Mouse (Mus musculus) frontal cortex, adult 2 months (tissue): ENCODE results near the gene B3gat3. TPM values are rescaled to one million over a fixed set of nuclear protein-coding genes. Genes with fewer than 3 reads are reported as not detected.
A peak's percentile ranks its signal among the peaks of the same experiment; 100 is the strongest.
"Not testable (repeated sequence)": the region's sequence is repeated elsewhere in the genome, so short reads cannot be mapped to it uniquely, and the experiment has no call there.

Source experiments
- DNase-seq, 2 experiments: peaks; one replicate each; pipeline ENCODE4 v3.0.0; 2022; ENCODE audit warnings: low spot score in 1 of 2; ENCODE audit errors: extremely low spot score in 1 of 2
- polyA plus RNA-seq: library from polyadenylated mRNA; depleted of rRNA; stranded (reverse); fragments of >200 nt; gene quantifications from 2 replicates; pipeline ENCODE4 v1.2.3, GENCODE M21; 2012; rRNA removed

The B3gat3 gene
- polyA plus RNA-seq = 190 and 210 TPM in 2 replicates

- DNase-seq = peak; percentile 91 to 95
Measured at GRCm38 (mm10) chr19:8920073-8920736, at the start of gene B3gat3. Gene B3gat3, plus strand, starts transcription at chr19:8920374.

DNA sequence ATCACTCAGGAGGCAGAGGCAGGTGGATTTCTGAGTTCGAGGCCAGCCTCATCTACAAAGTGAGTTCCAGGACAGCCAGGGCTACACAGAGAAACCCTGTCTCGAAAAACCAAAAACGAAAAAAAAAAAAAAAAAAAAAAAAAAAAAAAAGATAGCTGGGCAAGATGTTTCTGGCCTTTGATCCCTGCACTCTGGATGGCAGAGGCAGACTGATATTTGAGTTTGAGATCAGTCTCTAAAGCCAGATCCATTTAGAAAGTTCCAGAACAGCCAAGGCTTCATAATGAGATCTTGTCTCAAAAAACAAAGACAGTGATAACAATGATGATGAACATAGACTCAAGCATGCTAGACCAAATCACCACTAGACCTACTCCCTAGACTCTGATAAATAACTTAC lies 49.8 kb upstream of the B3gat3 start:
- not testable (repeated sequence) for DNase-seq

GRCm38 (mm10) chr19:8870838-8871237 lies 49.3 kb upstream of the B3gat3 start:
- no peak for DNase-seq

DNA sequence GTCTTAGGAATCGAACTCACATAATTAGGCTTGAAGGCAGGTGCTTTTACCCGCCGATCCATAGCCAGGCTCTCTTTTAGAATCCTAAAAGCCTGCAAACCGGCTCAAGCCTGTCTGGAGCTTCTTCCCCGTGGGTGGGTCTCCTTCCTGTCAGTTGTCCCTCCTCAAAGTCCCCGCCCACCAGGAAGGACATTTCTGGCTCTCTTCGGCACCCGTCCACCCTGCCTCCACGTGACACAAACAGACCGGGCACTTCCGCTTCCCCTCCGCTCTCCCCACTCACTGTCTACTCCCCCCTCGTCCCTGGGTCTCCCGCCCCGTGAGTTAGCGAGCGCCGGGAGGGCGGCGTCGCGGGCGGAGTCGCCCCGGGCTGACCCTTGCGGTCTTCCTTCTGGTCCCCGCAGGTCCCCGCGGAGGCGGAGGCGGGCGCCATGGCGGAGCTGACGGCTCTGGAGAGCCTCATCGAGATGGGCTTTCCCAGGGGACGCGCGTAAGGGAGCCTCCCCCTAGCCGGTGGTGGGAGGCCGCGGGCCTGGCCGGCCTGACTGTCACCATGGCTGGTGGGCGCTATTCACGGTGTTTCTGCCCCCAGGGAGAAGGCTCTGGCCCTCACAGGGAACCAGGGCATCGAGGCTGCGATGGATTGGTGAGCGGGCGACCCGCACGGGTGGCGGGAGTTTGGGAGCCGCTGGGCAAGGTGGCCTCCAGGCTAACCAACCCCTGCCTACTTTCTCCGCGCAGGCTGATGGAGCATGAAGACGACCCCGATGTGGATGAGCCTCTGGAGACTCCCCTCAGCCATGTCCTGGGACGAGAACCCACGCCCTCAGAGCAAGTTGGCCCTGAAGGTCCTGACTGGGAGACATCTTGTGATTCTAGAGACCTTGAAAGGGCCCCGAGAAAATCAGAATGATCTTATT lies 48.6 kb upstream of the B3gat3 start, which contains the start of gene Ubxn1:
Ubxn1 (plus strand) TSS at position 230 of the 920 bp plus-strand sequence.
- peak; percentile 97 to 99 for DNase-seq

GRCm38 (mm10) chr19:8872266-8872840 lies 47.8 kb upstream of the B3gat3 start:
- DNase-seq = no peak

- no peak for DNase-seq
Measured at GRCm38 (mm10) chr19:8875031-8875430, 45.1 kb upstream of the B3gat3 start.

DNA sequence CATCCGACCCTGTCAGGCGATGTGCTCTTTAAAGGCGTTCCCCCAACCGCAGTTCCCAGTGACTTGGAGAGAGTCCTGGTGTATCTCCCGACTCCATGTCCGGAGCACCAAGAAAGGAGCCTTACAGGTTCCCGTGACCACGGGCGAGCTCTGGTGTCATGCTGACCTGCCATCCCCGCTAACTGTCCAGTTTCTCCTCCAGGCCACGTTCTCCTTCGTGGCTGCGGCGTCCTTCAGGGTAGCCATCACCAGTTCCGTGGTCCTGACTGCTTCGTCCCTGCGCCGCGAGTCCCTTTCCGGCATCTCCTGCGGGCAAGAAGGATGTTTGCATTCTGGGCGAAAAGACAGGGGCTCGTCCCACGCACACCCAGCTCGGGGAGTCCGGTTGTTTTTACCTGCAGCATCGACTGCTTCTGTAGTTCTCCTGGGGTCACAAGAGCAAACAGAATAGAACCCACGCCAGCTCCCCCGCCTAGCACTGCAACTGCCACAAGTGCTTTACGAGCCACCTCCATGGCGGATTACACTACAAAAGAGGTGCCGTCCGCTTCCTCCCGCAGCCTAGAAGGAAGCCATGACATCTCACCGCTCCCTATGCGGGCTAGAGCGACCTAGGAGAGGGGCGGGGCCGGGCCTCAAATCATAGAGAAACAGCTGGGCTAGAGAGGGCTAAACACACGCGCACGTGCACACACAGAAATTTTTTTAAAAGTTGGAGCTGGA lies 39.7 kb upstream of the B3gat3 start, which contains the start of gene Uqcc3:
Uqcc3 (minus strand) TSS at position 613 of the 723 bp plus-strand sequence.
- DNase-seq = peak; percentile 88 to 93

GRCm38 (mm10) chr19:8881034-8881392 lies 39.2 kb upstream of the B3gat3 start:
- no peak for DNase-seq

- no peak for DNase-seq
Measured at GRCm38 (mm10) chr19:8883616-8884015, 36.6 kb upstream of the B3gat3 start, which contains the start of the genes Lbhd1 and Gm49403. Gene Lbhd1, plus strand, starts transcription at chr19:8883732. Gene Gm49403, plus strand, starts transcription at chr19:8883930.

DNA sequence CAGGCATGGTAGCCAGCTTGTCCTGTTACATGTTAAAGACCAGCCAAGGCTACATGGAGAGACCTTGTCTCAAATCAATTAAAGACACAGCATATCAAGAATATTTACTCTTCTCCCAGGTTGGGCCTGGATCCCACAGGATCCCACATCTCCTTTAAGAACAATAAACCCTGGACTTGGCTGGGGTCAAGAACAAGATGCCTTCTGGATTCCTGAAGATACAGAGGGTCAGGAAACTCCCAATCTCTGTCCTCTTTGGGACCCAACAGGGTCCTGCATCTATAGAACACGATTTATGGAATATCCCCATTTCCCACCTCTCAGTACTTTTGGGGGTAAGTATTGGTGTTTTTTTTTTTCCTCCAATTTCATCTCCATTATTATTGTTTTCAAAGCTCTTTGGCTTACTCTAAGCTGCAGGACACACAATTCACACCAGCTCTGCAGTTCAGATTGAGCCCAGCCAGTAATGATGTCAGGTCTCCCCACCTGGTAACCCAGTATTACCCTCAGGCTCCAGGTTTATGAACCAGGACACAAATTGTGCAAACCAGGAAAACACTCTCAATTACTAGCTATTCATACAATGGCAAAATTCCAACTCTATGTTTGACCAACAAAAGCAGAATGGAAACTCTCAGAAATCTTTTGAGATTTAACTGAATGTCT lies 33.1 kb upstream of the B3gat3 start:
- no peak for DNase-seq

DNA sequence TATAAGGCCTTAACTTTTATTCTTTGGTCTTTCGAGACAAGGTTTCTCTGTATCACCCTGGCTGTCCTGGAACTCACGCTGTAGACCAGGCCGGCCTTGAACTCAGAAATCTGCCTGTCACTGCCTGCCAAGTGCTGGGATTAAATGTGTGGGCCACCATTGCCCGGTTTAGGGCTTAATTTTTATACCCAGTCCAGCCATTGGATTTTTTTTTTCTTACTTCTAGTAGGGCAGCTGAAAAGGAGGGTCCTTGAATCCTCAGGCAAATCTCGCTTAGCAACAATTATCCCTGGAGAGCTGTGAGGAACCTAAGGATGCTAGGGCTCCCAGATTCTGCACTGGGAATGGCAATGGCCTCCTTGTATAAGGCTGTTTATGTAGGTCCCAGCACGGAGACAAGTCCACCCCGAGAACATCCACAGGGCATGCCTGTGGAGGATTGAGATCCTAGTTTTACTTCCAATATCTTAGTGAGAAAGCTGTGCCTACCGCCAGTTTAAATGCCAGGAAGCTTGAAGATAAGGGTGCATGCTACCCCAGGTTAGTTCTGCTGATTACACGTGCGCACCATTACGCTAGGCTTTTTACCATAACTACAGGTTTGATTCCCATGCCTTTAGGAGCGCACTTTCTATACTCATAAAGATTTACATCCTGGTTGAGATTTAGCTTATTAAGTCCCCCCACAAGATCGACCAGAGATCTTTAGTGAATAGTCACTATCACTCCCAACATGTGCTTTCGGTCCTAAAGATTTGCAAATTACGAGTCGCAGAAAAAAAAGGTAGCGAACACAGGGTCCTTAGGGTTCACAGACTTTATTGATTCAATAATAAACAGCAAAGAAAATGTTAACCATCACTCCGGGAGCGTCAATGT lies 32.4 kb upstream of the B3gat3 start:
- no peak for DNase-seq

GRCm38 (mm10) chr19:8888511-8889385 lies 31.4 kb upstream of the B3gat3 start, which contains the start of the genes 1810009A15Rik and Gm49416:
Gene 1810009A15Rik, plus strand, starts transcription at chr19:8888853.
Gene Gm49416, plus strand, starts transcription at chr19:8888926.
- DNase-seq = peak; percentile 88 to 96

GRCm38 (mm10) chr19:8892829-8893766 lies 27.1 kb upstream of the B3gat3 start, which contains the start of gene Ints5:
Gene Ints5, plus strand, starts transcription at chr19:8893005.
- peak; percentile 69 to 92 for DNase-seq

DNA sequence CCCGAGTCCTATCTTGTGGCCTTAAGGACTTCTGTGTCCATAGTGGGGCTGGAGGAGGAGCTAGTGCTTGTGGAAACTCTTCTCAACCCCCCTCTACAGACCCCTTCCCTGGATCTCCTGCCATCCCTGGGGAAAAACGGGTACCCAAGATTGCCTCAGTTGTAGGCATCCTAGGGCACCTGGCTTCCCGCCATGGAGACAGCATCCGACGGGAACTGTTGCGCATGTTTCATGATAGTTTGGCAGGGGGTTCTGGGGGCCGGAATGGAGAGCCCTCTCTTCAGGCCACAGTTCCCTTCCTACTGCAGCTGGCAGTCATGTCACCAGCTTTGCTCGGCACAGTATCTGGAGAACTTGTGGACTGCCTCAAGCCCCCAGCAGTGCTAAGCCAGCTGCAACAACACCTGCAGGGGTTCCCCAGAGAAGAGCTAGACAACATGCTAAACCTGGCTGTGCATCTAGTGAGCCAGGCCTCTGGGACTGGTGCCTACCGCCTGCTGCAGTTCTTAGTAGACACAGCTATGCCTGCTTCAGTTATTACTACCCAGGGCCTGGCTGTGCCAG lies 24.7 kb upstream of the B3gat3 start:
- DNase-seq = no peak

GRCm38 (mm10) chr19:8896231-8896630 lies 23.9 kb upstream of the B3gat3 start:
- not testable (repeated sequence) for DNase-seq

- DNase-seq = not testable (repeated sequence)
Measured at GRCm38 (mm10) chr19:8897211-8897864, 22.8 kb upstream of the B3gat3 start.
